17 mouse cellular contexts compared by ENCODE assay signal in genomic region chr13:75779169-75779568, GRCm38 (mm10).
DNase-seq lines count a peak whose midpoint lies in the region; ATAC-seq lines count a peak whose summit lies in the region.
"Had no signal": no experiment of that assay in that cellular context is flagged by ENCODE, and none has a peak within 500 bp of the region (broad histone marks: within the 10 kb centered on the region; RNA-seq: fewer than 3 reads in every experiment).

No protein-coding gene starts in this region.

- ATAC-seq in granulocyte monocyte progenitor cell, adult 5-6 weeks (replicated peaks; ENCODE audit: poor library complexity, severe bottlenecking) = peak; percentile 61
- peak; percentile 54 for ATAC-seq in megakaryocyte progenitor cell, adult 5-6 weeks (replicated peaks; ENCODE audit: poor library complexity)
- ATAC-seq: forebrain, embryonic 13.5 days; forebrain, embryonic 15.5 days; forebrain, postnatal 0 days had no signal

- peak; percentile 60 for DNase-seq in 416B (ENCODE audit: low read depth)
- DNase-seq in spleen, postnatal 10 days (ENCODE audit: low spot score in 2 of 2) = no peak
- DNase-seq in adrenal gland, adult (ENCODE audit: inconsistent age in 2 of 2, low spot score in 1 of 2) = no peak
- DNase-seq: adrenal gland, adult 8-10 months; adrenal gland, postnatal 14 days; adrenal gland, postnatal 36 days; cerebellum, adult 11 months; cerebellum, adult 18-20 months; cerebellum, adult 8-10 months; cerebellum, adult 9-11 months; cerebellum, postnatal 14 days; cerebellum, postnatal 36 days; forebrain, postnatal 0 days had no signal
